Mouse (Mus musculus) midbrain, embryonic 11.5 days (tissue): ENCODE data around the gene Kifap3. TPM values are rescaled to one million over a fixed set of nuclear protein-coding genes. Genes with fewer than 3 reads are reported as not detected.

ENCODE experiments used
- polyA plus RNA-seq: library from polyadenylated mRNA; unstranded; fragments of >200 nt; fragmentation: Nextera tagmentation; extraction: Ambion mirVana; gene quantifications from 2 replicates; pipeline ENCODE4 v1.2.1, GENCODE M21; 2014

The Kifap3 gene
- polyA plus RNA-seq, 1 experiment from 2014 or later = 55.8 TPM

Other genes starting within 250 kb of the Kifap3 start
- gene Mettl11b, start 54.4 kb upstream of the Kifap3 start, polyA plus RNA-seq = 0.21 and 0.41 TPM in 2 replicates
- gene Scyl3, start 149.5 kb downstream of the Kifap3 start, polyA plus RNA-seq = 20.0 and 21.1 TPM in 2 replicates
- gene BC055324, start 215.2 kb downstream of the Kifap3 start, polyA plus RNA-seq = 32.2 and 42.8 TPM in 2 replicates
- 11.5 and 11.7 TPM in 2 replicates for gene Mettl18, start 215.3 kb downstream of the Kifap3 start, polyA plus RNA-seq